Mouse (Mus musculus): ENCODE results near the gene Zfp185.

Zfp185 gene

GRCm38 (mm10) chrX:72986841-72987519 is at the start of gene Zfp185:
Gene Zfp185, plus strand, starts transcription at chrX:72987339.
- peak; percentile 11 to 20 for DNase-seq

- DNase-seq = no peak
Measured at GRCm38 (mm10) chrX:72953464-72953863, 33.7 kb upstream of the Zfp185 start.

- DNase-seq = no peak
Measured at GRCm38 (mm10) chrX:72956486-72956885, 30.7 kb upstream of the Zfp185 start.

- peak in 1 of 2 experiments; percentile 18 for DNase-seq
Measured at GRCm38 (mm10) chrX:72960431-72960830, 26.7 kb upstream of the Zfp185 start.

- DNase-seq = no peak
Measured at GRCm38 (mm10) chrX:72961511-72961910, 25.6 kb upstream of the Zfp185 start.

GRCm38 (mm10) chrX:72962743-72963142 is 24.4 kb upstream of the Zfp185 start:
- no peak for DNase-seq

- DNase-seq = no peak
Measured at GRCm38 (mm10) chrX:72982831-72983230, 4.3 kb upstream of the Zfp185 start.

GRCm38 (mm10) chrX:72985607-72986006 is 1.5 kb upstream of the Zfp185 start:
- no peak for DNase-seq

GRCm38 (mm10) chrX:72987520-72987905 is 374 bp downstream of the Zfp185 start:
- DNase-seq = no peak

- DNase-seq = no peak
Measured at GRCm38 (mm10) chrX:72988431-72988830, 1.3 kb downstream of the Zfp185 start.

GRCm38 (mm10) chrX:72990581-72990980 is 3.4 kb downstream of the Zfp185 start:
- DNase-seq = no peak

GRCm38 (mm10) chrX:72992291-72992919 is 5.3 kb downstream of the Zfp185 start:
- DNase-seq = no peak

- no peak for DNase-seq
Measured at GRCm38 (mm10) chrX:72995542-72995941, 8.4 kb downstream of the Zfp185 start.

GRCm38 (mm10) chrX:73003110-73003509 is 16.0 kb downstream of the Zfp185 start:
- DNase-seq = no peak

GRCm38 (mm10) chrX:73005678-73006077 is 18.5 kb downstream of the Zfp185 start:
- DNase-seq = no peak

GRCm38 (mm10) chrX:73007597-73008479 is 20.7 kb downstream of the Zfp185 start:
- DNase-seq = peak; percentile 93 to 95

GRCm38 (mm10) chrX:73012846-73013245 is 25.7 kb downstream of the Zfp185 start:
- no peak for DNase-seq

GRCm38 (mm10) chrX:73037003-73037402 is 49.9 kb downstream of the Zfp185 start, which contains the start of gene Pnma5:
Gene Pnma5, minus strand, starts transcription at chrX:73037103.
- DNase-seq = no peak

- DNase-seq = no peak
Measured at GRCm38 (mm10) chrX:73038831-73039230, 51.7 kb downstream of the Zfp185 start.

GRCm38 (mm10) chrX:73039666-73040065 is 52.5 kb downstream of the Zfp185 start:
- no peak for DNase-seq

GRCm38 (mm10) chrX:73053860-73054563 is 66.9 kb downstream of the Zfp185 start:
- DNase-seq = peak; percentile 95 to 96

- no peak for DNase-seq
Measured at GRCm38 (mm10) chrX:73061528-73061927, 74.4 kb downstream of the Zfp185 start.

GRCm38 (mm10) chrX:73062323-73062722 is 75.2 kb downstream of the Zfp185 start:
- DNase-seq = no peak

Data from cerebellum, postnatal 25 days (tissue).